Mouse (Mus musculus): ENCODE results near the gene Tmc6.

The Tmc6 gene

DNA sequence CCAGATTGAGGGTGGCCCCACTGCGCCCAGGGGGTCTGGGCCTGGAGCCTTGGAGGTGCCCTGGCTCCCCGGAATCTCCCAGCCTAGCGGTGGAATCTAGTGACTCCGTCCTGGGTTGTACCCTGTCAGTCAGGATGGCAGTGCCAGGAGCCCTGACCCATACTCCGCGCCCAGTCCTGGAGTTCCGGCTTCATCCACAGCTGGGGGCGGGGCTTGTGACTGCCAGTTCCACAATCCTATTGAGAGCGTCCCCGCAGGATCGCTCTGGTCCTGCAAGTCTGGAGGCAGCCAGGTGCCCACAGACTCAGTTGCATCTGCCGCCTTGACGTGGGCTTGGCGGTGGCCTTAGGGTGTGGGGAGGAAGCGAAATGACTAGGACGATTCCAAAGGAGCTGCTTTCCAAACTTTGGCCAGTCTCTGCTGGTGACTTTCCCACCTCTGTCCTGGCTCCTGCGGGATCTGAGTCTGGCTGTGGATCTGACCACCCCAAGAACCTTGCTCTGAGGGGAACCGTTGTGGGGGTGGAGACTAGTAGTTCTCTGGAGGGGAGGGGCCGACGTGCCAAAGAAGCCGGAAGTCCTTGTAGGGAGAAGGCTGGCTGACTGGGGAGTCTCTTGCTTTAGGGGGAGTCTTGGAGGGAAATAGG lies 28.5 kb upstream of the Tmc6 start:
- peak; percentile 98 for DNase-seq (ENCODE audit: low read depth, low spot score)

DNA sequence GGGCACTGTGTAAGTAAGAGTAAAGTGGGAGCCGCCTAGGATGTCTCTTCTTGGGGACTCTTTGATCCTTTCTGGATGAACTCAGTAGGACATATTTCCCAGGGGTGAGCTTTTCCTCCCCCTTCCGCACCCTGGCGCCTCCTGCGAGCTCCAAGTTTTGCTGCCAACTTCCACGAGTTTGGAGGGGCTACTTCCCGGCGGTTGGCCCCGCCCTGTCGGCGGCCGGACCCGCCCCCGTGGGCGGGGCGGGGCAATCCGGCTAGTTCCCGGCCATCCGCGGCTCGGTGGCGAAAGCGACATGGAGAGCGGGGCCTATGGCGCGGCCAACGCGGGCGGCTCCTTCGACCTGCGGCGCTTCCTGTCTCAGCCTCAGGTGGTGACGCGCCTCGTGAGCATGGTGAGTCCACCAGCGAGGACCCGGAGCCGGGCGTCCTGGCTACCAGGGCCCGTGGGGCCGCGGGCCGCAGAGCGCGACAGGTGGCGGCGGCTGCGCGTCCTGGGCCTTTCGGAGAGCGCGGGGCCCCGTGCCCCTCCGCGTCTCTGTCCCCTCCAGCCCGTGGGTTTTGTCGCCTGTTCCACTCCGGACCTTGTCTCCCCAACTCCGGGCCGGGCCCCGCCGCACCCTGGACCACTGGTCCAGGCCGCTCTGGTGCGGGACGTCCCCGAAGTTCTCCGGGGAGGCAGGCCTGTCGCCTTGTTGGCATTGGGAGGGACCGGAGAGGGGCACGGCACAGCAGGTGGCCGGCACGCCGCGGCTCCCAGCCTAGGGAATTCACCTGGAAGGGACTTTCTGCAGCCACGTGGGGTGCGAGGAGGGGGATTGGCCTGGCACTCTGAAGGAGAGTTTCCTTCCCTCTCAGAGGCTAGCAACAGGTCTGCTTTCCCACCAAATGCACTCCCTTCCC lies 27.7 kb upstream of the Tmc6 start, which contains the start of the genes Gm20708 and Syngr2:
Gene Gm20708 (plus strand): TSS at position 262 of the 905 bp plus-strand sequence.
Gene Syngr2 (plus strand): TSS at position 262 of the 905 bp plus-strand sequence.
- DNase-seq (ENCODE audit: low read depth, low spot score), result peak; percentile 63

DNA sequence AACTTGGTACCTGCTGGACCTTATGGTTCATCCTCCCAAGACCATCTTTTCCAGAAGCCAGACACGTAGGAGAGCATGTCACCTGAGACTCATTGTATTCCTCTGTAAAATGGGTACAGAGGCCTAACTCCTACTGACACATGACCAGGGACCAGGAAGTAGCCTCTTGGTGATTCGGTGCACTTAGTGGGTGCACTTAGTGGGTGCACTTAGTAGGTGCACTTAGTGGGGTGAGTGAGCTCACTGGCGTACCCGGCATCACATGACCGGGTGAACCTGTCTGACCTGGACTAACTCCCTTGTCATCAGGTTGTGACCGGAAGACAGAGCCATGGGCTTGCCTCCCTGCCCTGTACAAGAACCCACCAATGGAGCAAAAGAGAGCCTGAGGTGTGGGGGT lies 24.8 kb upstream of the Tmc6 start:
- DNase-seq (ENCODE audit: low read depth, low spot score), result no peak

DNA sequence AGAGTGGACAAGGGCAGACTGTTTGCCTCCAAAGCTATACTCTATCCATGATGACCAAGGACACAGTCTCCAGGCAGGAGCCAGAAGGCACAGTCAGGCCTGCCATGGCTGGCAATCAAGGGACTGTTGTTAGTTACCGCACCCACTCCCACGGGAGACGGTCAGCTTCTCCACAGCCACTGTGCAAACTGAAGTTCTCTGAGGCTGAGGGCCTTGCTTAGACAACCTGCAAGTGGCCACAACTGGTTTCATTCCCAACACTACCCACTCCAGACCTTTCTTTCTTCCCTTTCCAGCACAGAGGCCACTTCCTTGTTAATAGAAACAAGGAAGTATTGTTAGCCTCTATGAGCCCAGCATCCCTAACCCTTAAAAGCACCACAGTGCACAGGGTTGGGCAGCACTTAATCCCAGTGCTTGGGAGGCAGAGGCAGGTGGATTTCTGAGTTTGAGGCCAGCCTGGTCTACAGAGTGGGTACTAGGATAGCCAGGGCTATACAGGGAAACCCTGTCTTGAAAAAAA lies 21.2 kb upstream of the Tmc6 start:
- DNase-seq (ENCODE audit: low read depth, low spot score), result no peak

DNA sequence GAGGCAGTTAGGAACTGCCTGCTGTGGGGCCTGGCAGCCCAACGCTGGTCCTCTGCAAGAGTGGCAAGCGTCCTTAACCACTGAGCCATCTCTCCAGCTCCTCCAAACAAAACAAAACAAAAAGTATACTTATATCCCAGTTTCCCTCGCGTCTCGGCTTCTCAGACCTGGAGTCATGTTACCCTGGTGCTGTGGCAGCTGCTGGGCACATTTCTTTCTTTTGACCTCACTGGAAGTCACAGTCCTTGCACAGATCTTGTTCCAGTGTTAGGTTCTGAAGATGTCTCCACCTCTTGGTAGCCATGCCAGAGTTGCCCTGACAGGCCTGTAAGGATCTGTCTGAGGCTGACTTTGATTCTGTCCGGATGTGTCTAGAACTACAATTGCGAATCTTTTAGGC lies 19.7 kb upstream of the Tmc6 start:
- no peak for DNase-seq (ENCODE audit: low read depth, low spot score)

DNA sequence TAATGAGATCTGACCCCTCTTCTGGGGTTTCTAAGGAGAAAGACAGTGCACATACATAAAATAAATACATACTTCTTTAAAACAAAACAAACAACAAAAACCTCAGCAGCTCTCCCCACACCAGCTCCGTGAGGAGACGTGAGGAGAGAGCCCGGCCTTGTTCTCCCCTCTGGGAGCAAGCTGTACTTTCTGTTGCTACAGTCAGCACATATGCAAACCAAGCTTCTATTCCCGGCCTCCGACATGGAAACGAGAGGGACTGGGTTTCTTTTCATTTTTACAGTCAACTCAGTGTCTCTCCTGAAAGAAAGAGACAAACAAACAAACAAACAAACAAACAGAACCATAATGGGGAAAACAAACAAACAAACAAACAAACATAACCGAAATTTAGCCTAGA lies 18.0 kb upstream of the Tmc6 start:
- no peak for DNase-seq (ENCODE audit: low read depth, low spot score)

DNA sequence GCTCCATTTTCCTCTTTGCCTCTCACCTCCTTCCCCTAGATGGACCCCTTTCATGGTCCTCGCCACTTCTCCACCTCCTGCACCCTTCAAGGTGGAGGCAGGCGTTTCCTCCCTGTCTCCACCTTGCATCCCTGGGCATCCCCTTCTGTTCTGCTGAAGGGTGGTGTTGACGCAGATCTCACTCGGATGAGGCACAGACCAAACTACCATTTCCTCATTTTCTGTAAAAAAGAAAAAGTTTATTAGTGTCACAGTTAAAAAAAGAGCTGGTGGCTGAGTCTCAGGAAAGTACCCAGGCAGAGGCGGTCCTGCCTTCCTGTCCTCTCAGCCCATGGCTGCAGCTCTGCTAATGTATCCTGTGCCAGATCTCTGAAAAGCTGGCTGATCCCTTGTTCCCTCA lies 17.2 kb upstream of the Tmc6 start:
- no peak for DNase-seq (ENCODE audit: low read depth, low spot score)

DNA sequence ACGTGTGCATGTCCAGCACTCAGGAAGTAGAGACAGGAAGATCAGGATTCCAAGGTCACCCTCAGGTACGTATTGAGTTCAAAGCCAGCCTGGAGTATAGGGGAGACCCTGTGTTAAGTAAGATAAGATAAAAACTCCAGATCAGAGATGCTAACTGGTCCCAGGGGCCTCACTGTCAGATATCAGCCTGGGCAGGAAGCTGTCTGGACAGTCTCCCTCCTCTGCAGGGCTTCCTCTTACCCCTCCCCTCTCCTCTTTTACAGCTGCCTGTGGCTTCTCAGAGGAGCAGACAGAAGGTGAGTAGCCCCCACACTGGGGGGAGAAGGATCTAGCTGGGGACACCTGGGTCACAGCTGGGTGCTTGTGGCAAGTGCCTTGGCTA lies 16.2 kb upstream of the Tmc6 start:
- no peak for DNase-seq (ENCODE audit: low read depth, low spot score)

DNA sequence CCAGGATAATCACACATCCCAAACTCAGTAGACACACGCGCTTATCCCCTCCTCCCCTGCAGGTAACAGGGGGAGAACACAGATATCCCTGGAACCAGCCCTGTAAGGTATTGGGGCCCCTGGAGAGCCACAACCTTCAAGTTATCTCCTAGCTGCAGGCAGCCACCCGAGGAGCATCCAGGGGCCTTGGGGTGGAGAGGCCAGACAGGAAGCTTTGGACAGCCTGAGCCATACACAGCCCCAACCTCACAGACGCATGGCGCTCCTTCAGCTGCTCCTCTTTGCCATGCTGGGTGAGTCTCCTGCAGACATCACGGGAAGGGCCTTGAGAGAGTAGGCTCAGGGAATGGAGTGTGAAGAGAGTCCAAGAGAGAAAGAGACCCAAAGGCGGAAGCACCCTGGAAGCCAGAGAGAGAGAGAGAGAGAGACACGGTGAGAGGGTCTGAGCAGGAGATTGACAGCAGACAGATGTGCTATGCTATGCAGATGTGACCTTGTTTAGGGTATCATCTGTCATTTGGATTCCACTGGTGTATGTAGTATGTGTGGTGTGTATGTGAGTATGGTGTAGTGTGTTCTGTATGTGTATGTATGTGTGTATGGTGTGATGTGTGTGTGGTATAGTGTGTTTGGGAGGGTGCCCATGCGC lies 15.6 kb upstream of the Tmc6 start, which contains the start of gene 6030468B19Rik:
Gene 6030468B19Rik (plus strand): TSS at position 150 of the 649 bp plus-strand sequence.
- no peak for DNase-seq (ENCODE audit: low read depth, low spot score)

DNA sequence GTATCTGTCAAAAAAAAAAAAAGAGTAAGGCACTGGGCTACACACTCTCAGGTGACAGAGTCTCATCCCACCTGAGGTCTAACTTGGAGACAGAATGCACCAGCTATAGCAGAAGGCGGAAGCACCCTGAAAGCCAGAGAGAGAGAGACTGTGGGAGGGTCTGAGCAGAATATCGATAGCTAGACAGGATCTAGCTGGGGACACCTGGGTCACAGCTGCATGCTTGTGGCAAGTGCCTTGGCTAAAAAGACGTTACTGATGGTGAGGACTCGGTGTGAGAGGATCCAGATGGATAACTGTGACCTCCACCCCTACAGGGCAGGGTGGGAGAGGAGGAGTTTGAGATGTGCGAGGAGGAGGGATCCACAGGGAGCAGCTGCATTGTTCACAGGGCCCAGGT lies 15.0 kb upstream of the Tmc6 start:
- no peak for DNase-seq (ENCODE audit: low read depth, low spot score)

DNA sequence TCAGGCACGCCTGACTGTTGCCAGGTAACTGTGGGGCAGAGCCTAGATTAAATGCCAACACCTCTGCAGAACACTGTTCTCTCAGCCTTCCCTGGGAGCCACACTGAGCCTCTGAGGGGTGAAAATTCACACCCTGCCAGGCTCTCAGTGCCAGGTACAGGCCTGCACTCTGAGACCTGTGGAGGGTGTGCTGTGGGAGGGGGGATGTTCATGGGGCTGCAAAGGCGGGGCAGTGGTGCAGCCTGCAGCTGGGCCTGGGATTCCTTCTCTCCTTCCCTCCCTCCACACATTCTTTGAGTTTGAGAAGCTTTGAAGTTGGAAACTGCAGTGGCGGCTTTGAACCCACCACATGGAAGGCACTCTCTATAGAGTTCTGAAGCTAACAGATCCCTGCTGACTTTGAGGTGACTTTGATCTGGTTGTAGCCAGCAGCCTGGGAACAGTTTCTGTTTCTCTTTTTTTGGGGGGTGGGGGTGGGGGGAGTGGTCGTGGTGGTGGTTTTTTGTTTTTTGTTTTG lies 12.1 kb upstream of the Tmc6 start:
- DNase-seq (ENCODE audit: low read depth, low spot score), result no peak

DNA sequence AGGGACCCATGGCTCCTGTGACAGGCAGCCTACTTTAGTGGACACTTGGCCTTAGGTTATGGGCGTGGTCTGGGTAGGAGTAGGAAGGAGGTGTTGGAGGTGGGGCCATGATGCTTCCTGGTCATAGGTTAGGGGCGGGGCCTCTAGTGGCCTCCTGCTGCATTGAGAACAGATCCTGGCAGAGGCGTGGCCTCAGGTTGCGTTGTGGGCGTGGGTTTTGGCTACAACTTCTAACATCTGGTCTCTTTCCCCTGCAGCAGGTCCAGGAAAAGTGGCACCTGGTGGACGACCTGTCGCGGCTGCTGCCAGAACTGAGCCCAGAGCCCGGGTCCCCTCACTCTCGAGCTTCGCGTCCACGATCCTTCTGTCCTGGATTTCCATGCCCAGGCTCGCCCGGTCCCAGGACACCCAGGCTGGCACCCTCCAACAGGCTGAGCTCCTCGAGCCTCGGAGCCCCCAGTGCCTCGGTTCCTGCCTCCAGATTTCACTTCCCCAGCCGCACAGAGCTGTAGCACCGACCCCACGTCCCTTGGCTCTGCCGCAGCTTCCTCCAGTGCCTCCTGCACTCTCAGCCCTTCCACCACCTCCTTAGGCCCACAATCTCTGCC lies 10.4 kb upstream of the Tmc6 start:
- peak; percentile 25 for DNase-seq (ENCODE audit: low read depth, low spot score)

DNA sequence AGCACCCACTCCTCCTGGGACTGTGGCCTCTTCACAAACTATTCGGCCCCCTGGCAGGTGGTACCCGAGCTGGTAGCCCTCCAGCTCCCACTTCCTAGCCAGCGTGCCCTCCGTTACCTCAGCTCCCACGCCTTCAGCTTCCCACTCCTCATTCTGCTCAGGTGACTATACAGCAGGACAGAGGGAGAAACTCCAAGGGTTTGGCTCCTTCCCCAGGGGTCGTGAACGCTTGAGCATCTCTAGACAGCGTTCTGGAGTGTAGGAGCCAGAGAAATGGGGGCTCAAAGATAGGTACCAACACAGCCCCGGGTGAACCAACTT lies 9.4 kb upstream of the Tmc6 start:
- no peak for DNase-seq (ENCODE audit: low read depth, low spot score)

DNA sequence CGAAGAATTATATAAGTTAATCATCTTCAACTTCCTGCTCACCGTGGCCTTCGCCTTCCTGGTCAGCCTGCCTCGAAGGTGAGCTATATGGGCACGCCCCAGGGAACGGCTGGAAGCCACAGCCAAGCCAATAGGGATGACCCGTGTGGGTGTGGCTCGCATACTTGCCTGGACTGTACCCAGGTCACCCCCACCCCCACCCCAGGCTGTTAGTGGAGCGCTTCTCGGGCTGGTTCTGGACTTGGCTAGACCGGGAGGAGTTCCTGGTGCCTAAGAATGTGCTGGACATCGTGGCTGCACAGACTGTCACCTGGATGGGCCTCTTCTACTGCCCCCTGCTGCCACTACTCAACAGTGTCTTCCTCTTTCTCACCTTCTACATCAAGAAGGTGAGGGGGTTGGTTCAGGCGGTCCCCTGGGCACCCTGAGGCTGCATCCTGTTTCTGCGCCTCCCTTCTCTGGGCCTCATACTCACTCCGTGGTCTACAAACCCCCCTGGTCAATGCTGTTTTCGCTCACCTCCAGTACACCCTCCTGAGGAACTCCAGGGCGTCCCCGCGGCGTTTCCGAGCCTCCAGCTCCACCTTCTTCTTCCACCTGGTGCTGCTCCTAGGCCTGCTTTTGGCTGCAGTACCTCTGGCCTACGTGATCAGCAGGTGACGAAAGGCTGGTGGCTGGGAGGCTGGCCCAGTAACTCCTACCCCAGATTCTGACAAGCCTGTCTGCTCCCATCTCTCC lies 8.9 kb upstream of the Tmc6 start:
- DNase-seq (ENCODE audit: low read depth, low spot score), result no peak

DNA sequence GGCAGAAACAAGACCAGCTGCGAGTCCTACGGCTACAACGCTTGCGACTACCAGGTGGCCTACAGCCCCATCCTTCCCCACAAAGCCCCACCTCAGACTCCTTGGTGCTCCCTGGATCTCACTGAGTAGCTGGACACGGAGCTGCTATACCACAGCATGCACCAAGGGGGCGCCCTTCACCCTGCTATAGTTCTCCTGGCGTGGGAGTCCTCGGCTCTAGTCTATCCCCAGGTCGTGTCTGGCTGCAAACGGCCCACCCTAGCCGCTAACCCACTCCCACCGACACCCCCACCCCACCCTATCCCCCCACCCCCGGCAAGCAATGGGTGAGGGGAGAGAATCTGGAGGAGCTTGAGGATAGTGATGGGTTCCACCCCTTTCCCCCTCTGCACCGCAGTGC lies 8.3 kb upstream of the Tmc6 start:
- peak; percentile 62 for DNase-seq (ENCODE audit: low read depth, low spot score)

DNA sequence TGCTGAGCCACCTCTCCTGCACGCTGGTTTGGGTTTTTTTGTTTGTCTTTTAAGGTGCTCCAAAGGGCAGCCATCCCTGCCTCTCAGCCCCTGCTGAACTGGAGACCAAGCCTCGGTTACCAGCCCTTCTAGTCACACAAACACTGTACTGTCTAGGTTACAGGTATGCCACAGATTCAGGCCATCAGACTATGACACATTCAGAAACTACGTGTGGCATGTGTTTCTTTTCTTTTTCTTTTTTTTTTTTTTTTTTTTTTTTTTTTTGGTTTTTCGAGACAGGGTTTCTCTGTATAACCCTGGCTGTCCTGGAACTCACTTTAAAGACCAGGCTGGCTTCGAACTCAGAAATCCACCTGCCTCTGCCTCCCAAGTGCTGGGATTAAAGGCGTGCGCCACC lies 6.5 kb upstream of the Tmc6 start:
- DNase-seq (ENCODE audit: low read depth, low spot score), result peak; percentile 34

DNA sequence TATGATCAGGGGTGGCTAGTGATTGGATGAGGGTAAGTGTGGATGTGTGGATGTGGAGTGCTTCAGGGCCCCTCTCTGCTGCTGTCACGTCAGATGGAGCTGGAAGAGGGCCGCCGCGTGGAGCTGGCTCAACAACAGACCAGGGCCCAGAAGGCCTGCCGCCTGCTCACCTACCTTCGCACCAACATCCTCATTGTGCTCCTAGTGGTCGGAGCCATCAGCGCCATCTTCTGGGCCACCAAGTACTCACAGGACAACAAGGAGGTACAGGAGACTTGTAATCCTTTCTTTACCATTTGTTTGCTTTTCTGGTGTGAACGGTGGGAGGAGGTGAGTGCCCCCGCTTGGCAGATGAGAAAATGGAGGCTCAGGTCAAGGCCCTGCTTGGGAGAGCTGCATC lies 4.3 kb upstream of the Tmc6 start:
- DNase-seq (ENCODE audit: low read depth, low spot score), result peak; percentile 43

DNA sequence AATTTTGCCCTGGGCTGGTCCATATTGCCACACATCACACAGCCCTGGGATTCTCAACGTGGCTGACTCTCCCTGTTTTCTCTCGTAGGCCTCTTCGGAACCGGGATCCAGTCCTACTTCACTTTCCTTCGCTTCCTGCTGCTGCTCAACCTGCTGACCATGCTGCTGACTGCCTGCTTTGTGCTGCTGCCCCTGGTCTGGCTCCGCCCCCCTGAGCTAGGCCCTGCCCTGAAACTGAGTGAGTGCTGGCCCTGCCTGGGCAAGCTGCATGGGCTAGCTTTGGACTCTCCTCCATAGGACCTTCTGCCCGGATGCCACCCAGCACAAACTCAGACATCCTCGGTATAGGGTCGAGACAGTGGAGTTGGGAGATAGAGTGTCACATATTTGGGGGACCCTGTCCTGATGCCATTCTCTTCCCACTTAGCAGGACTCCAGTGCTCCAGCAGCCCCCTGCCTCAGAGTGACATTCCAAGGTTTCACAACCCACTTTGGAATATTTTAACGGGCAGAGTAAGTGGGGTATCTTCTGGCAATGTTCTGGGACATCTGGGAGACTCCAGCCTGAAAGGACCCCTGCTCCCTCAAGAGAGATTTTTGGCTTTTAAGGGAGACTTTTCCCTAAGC lies 1.8 kb upstream of the Tmc6 start:
- peak; percentile 33 for DNase-seq (ENCODE audit: low read depth, low spot score)

DNA sequence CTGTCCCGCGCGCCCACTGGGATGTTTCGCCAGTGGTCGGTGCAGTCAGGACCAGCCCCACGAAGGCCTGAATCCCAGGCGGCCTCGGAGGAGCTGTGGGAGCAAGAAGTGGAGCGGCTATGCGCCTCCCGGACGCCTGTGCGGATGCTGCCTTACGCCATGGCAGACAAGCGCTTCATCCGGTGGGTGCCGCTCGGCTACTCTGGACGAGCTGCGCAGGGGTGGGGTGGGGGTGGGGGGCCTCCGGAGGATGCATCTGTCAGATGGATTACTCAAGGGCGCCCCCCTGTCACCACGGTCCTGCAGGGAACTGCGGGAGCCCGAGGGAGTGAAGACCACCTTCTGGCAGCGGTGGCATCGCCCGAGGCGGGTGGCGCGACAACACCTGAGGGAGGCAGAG lies 1.1 kb upstream of the Tmc6 start:
- no peak for DNase-seq (ENCODE audit: low read depth, low spot score)

DNA sequence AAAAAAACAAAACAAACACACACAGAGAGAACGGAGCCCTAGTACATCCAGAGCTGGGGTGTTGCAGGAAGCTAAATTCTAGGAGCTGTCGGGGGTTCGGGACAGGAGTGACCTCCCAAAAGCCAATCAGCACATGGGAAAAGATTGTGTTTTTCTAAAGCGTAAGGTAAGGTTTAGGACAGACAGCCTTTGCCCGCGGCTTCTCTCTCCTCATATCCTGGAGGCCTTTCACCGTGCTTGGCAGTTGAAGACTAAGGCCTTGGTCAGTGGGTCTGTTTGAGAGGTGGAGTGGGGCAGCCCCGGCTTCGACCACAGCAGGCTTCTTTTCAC lies 672 bp upstream of the Tmc6 start:
- no peak for DNase-seq (ENCODE audit: low read depth, low spot score)
